Mouse (Mus musculus) myocyte (in vitro differentiated cells): ENCODE results near the gene Htr1f. TPM values are rescaled to one million over a fixed set of nuclear protein-coding genes. Genes with fewer than 3 reads are reported as not detected.

ENCODE experiments used
- H3K27me3 ChIP-seq: one replicate; pipeline ENCODE4 v1.6.1; 2011; ENCODE audit not compliant: control insufficient read depth, insufficient read depth, insufficient read length
- H3K36me3 ChIP-seq: one replicate; pipeline ENCODE4 v1.6.1; 2011; ENCODE audit not compliant: control insufficient read depth, insufficient read depth
- H3K4me2 ChIP-seq: one replicate; pipeline ENCODE4 v1.6.1; 2011; ENCODE audit warnings: low read depth, control low read depth
- H3K4me3 ChIP-seq: one replicate; pipeline ENCODE4 v1.5.1; 2011; ENCODE audit warnings: mild to moderate bottlenecking, control low read depth, moderate library complexity
- H3K79me2 ChIP-seq: one replicate; pipeline ENCODE4 v1.6.1; 2011; ENCODE audit not compliant: control insufficient read depth, insufficient read depth
- H3ac ChIP-seq: one replicate; pipeline ENCODE4 v1.6.1; 2011; ENCODE audit not compliant: control insufficient read depth, insufficient read length
- CEBPB ChIP-seq: IDR thresholded peaks from 2 replicates; pipeline ENCODE4 v1.6.1; 2011; ENCODE audit warnings: mild to moderate bottlenecking, moderate library complexity; ENCODE audit not compliant: poor library complexity, insufficient read depth, severe bottlenecking
- E2F4 ChIP-seq: IDR thresholded peaks from one replicate; pipeline ENCODE4 v1.6.1; 2011; ENCODE audit warnings: mild to moderate bottlenecking, control low read depth, moderate library complexity; ENCODE audit not compliant: insufficient read depth
- MAX ChIP-seq: IDR thresholded peaks from one replicate; pipeline ENCODE4 v1.6.1; 2011; ENCODE audit warnings: low read depth, mild to moderate bottlenecking, control low read depth
- MYOD1 ChIP-seq, 3 experiments: IDR thresholded peaks; one replicate each; pipeline ENCODE4 v1.6.1; 2011; ENCODE audit warnings: control low read depth in 2 of 3, low read depth in 2 of 3, mild to moderate bottlenecking in 2 of 3, moderate library complexity in 1 of 3; ENCODE audit not compliant: insufficient read length in 2 of 3, control insufficient read depth in 1 of 3
- MYOG ChIP-seq, 3 experiments: IDR thresholded peaks; one replicate each; pipeline ENCODE4 v1.6.1; 2011; ENCODE audit warnings: control low read depth in 2 of 3, low read depth in 2 of 3, mild to moderate bottlenecking in 2 of 3; ENCODE audit not compliant: insufficient read length in 2 of 3, control insufficient read depth in 1 of 3, insufficient read depth in 1 of 3
- POLR2A ChIP-seq: IDR thresholded peaks from one replicate; pipeline ENCODE4 v1.6.1; 2011; ENCODE audit warnings: low read depth, mild to moderate bottlenecking, control low read depth, moderate library complexity; ENCODE audit not compliant: insufficient read length
- POLR2AphosphoS2 ChIP-seq: IDR thresholded peaks from one replicate; pipeline ENCODE4 v1.6.1; 2011; ENCODE audit warnings: low read depth, control low read depth; ENCODE audit not compliant: insufficient read length
- REST ChIP-seq: IDR thresholded peaks from one replicate; pipeline ENCODE4 v1.6.1; 2011; ENCODE audit warnings: mild to moderate bottlenecking, control low read depth, moderate library complexity; ENCODE audit not compliant: insufficient read depth, insufficient read length
- SRF ChIP-seq: IDR thresholded peaks from one replicate; pipeline ENCODE4 v1.6.1; 2011; ENCODE audit warnings: low read depth; ENCODE audit not compliant: control insufficient read depth, insufficient read length
- TCF12 ChIP-seq: IDR thresholded peaks from one replicate; pipeline ENCODE4 v1.6.1; 2011; ENCODE audit warnings: mild to moderate bottlenecking, control low read depth; ENCODE audit not compliant: poor library complexity, insufficient read depth, severe bottlenecking
- TCF3 ChIP-seq: IDR thresholded peaks from one replicate; pipeline ENCODE4 v1.6.1; 2011; ENCODE audit warnings: low read depth, control low read depth; ENCODE audit not compliant: insufficient read length
- USF1 ChIP-seq: IDR thresholded peaks from one replicate; pipeline ENCODE4 v1.6.1; 2011; ENCODE audit warnings: low read depth, mild to moderate bottlenecking, control low read depth, moderate library complexity
- polyA plus RNA-seq: library from polyadenylated mRNA; unstranded; fragments of >200 nt; fragmentation: generic; extraction: Trizol; gene quantifications from one replicate; pipeline ENCODE4 v1.2.1, GENCODE M21; 2012; ENCODE audit warnings: missing spikeins

Htr1f gene
- polyA plus RNA-seq, 1 experiment = not detected

GRCm38 (mm10) chr16:65029675-65030074, 76.0 kb downstream of the Htr1f start:
- no peaks in the 10 kb centered on the region for H3K36me3 ChIP-seq

GRCm38 (mm10) chr16:65022364-65022763, 83.3 kb downstream of the Htr1f start:
- Histone ChIP-seq H3K27me3 (no peaks in the 10 kb centered on the region), H3ac (no peak overlapping the region), H3K79me2 (no peaks in the 10 kb centered on the region), H3K36me3 (no peaks in the 10 kb centered on the region), H3K4me3 (no peak overlapping the region), H3K4me2 (no peak overlapping the region)
- TF ChIP-seq E2F4 (no peak), SRF (no peak), MYOD1 (IDR thresholded peaks at IDR 0.05; ENCODE audit: control insufficient read depth in 1 of 3, insufficient read length in 2 of 3, low read depth in 2 of 3) (no peak), CEBPB (no peak), POLR2A (no peak), USF1 (no peak), REST (no peak), MYOG (IDR thresholded peaks at IDR 0.05; ENCODE audit: control insufficient read depth in 1 of 3, insufficient read depth in 1 of 3, insufficient read length in 2 of 3, low read depth in 2 of 3) (no peak), TCF3 (no peak), MAX (no peak), TCF12 (no peak)

More at GRCm38 (mm10) chr16:65029675-65030074, 76.0 kb downstream of the Htr1f start:
- no peak overlapping the region for H3K4me2 ChIP-seq
- no peak overlapping the region for H3K4me3 ChIP-seq
- TF ChIP-seq SRF = no peak
- no peak for TF ChIP-seq MAX
- TF ChIP-seq MYOD1 (IDR thresholded peaks at IDR 0.05; ENCODE audit: control insufficient read depth in 1 of 3, insufficient read length in 2 of 3, low read depth in 2 of 3) = no peak
- no peak for TF ChIP-seq TCF12
- TF ChIP-seq REST = no peak
- TF ChIP-seq E2F4 = no peak
- no peak for TF ChIP-seq CEBPB
- TF ChIP-seq MYOG (IDR thresholded peaks at IDR 0.05; ENCODE audit: control insufficient read depth in 1 of 3, insufficient read depth in 1 of 3, insufficient read length in 2 of 3, low read depth in 2 of 3) = no peak
- no peak for TF ChIP-seq TCF3
- no peak for TF ChIP-seq USF1
- TF ChIP-seq POLR2AphosphoS2 = no peak
- no peak for TF ChIP-seq POLR2A
- H3ac ChIP-seq = no peak overlapping the region
- H3K27me3 ChIP-seq = no peaks in the 10 kb centered on the region
- H3K79me2 ChIP-seq = no peaks in the 10 kb centered on the region

- TF ChIP-seq TCF12 = no peak
- TF ChIP-seq E2F4 = no peak
- no peak for TF ChIP-seq USF1
- no peak for TF ChIP-seq CEBPB
- TF ChIP-seq MYOD1 (IDR thresholded peaks at IDR 0.05; ENCODE audit: control insufficient read depth in 1 of 3, insufficient read length in 2 of 3, low read depth in 2 of 3) = no peak
- no peak for TF ChIP-seq MYOG (IDR thresholded peaks at IDR 0.05; ENCODE audit: control insufficient read depth in 1 of 3, insufficient read depth in 1 of 3, insufficient read length in 2 of 3, low read depth in 2 of 3)
- Histone ChIP-seq H3K27me3 (no peaks in the 10 kb centered on the region), H3ac (no peak overlapping the region), H3K79me2 (no peaks in the 10 kb centered on the region), H3K4me3 (no peak overlapping the region), H3K4me2 (no peak overlapping the region), H3K36me3 (no peaks in the 10 kb centered on the region)
Measured at GRCm38 (mm10) chr16:65018710-65019109, 86.9 kb downstream of the Htr1f start.

- Histone ChIP-seq H3K27me3 (no peaks in the 10 kb centered on the region), H3K79me2 (no peaks in the 10 kb centered on the region), H3ac (no peak overlapping the region), H3K4me3 (no peak overlapping the region), H3K36me3 (no peaks in the 10 kb centered on the region), H3K4me2 (no peak overlapping the region)
- TF ChIP-seq MYOG (IDR thresholded peaks at IDR 0.05; ENCODE audit: control insufficient read depth in 1 of 3, insufficient read depth in 1 of 3, insufficient read length in 2 of 3, low read depth in 2 of 3) = no peak
- no peak for TF ChIP-seq MYOD1 (IDR thresholded peaks at IDR 0.05; ENCODE audit: control insufficient read depth in 1 of 3, insufficient read length in 2 of 3, low read depth in 2 of 3)
- TF ChIP-seq CEBPB = no peak
- no peak for TF ChIP-seq USF1
- no peak for TF ChIP-seq MAX
- no peak for TF ChIP-seq REST
- TF ChIP-seq TCF12 = no peak
- no peak for TF ChIP-seq E2F4
- TF ChIP-seq SRF = no peak
- TF ChIP-seq POLR2A = no peak
- no peak for TF ChIP-seq TCF3
- no peak for TF ChIP-seq POLR2AphosphoS2
Measured at GRCm38 (mm10) chr16:65018134-65018533, 87.5 kb downstream of the Htr1f start.

GRCm38 (mm10) chr16:65017566-65017965, 88.1 kb downstream of the Htr1f start:
- no peak overlapping the region for H3K4me2 ChIP-seq
- TF ChIP-seq SRF (no peak), TCF3 (no peak), TCF12 (no peak)
- H3K4me3 ChIP-seq = no peak overlapping the region
- no peaks in the 10 kb centered on the region for H3K36me3 ChIP-seq
- H3K79me2 ChIP-seq = no peaks in the 10 kb centered on the region
- H3K27me3 ChIP-seq = no peaks in the 10 kb centered on the region
- no peak overlapping the region for H3ac ChIP-seq
